Mouse (Mus musculus) midbrain, embryonic 11.5 days (tissue): ENCODE results near the gene Gm43738. TPM values are rescaled to one million over a fixed set of nuclear protein-coding genes. Genes with fewer than 3 reads are reported as not detected.

Source experiments
- polyA plus RNA-seq: library from polyadenylated mRNA; unstranded; fragments of >200 nt; fragmentation: Nextera tagmentation; extraction: Ambion mirVana; gene quantifications from 2 replicates; pipeline ENCODE4 v1.2.1, GENCODE M21; 2014

Gene Gm43738
- polyA plus RNA-seq, 1 experiment from 2014 or later: not detected

Other genes with a start within 250 kb of the Gm43738 start
- 50.6 and 50.9 TPM in 2 replicates for gene Msto1, start 187.1 kb downstream of the Gm43738 start, polyA plus RNA-seq
- 12.7 and 14.5 TPM in 2 replicates for gene Ash1l, start 150.5 kb downstream of the Gm43738 start, polyA plus RNA-seq
- gene Dap3, start 149.9 kb downstream of the Gm43738 start, polyA plus RNA-seq: 148 and 157 TPM in 2 replicates
- gene Rusc1, start 7.8 kb downstream of the Gm43738 start, polyA plus RNA-seq: 25.2 and 28.0 TPM in 2 replicates
- gene Fdps, start 860 bp upstream of the Gm43738 start, polyA plus RNA-seq: 342 TPM in 2 replicates
- gene Pklr, start 35.0 kb upstream of the Gm43738 start, polyA plus RNA-seq: 1.7 and 2.2 TPM in 2 replicates
- 4.5 and 4.7 TPM in 2 replicates for gene Hcn3, start 59.1 kb upstream of the Gm43738 start, polyA plus RNA-seq
- 24.1 and 29.5 TPM in 2 replicates for gene Clk2, start 63.7 kb upstream of the Gm43738 start, polyA plus RNA-seq
- 74.4 and 77.2 TPM in 2 replicates for gene Scamp3, start 76.4 kb upstream of the Gm43738 start, polyA plus RNA-seq
- gene Fam189b, start 82.0 kb upstream of the Gm43738 start, polyA plus RNA-seq: 16.5 and 20.2 TPM in 2 replicates
- gene Gba, start 101.8 kb upstream of the Gm43738 start, polyA plus RNA-seq: 41.4 and 45.9 TPM in 2 replicates
- 50.7 and 55.8 TPM in 2 replicates for gene Thbs3, start 114.1 kb upstream of the Gm43738 start, polyA plus RNA-seq
- 174 and 179 TPM in 2 replicates for gene Mtx1, start 126.0 kb upstream of the Gm43738 start, polyA plus RNA-seq
- gene Muc1, start 128.0 kb upstream of the Gm43738 start, polyA plus RNA-seq: 2.7 and 4.4 TPM in 2 replicates
- 261 and 270 TPM in 2 replicates for gene Krtcap2, start 144.9 kb upstream of the Gm43738 start, polyA plus RNA-seq
- 7.1 and 8.5 TPM in 2 replicates for gene Trim46, start 145.2 kb upstream of the Gm43738 start, polyA plus RNA-seq
- 83.0 and 87.2 TPM in 2 replicates for gene Dpm3, start 158.3 kb upstream of the Gm43738 start, polyA plus RNA-seq
- 33.0 and 34.7 TPM in 2 replicates for gene Slc50a1, start 169.5 kb upstream of the Gm43738 start, polyA plus RNA-seq
- 12.2 and 12.5 TPM in 2 replicates for gene Efna1, start 180.0 kb upstream of the Gm43738 start, polyA plus RNA-seq
- 4.6 and 6.4 TPM in 2 replicates for gene Efna3, start 221.9 kb upstream of the Gm43738 start, polyA plus RNA-seq
- gene Efna4, start 236.9 kb upstream of the Gm43738 start, polyA plus RNA-seq: 15.3 and 17.5 TPM in 2 replicates
- gene Adam15, start 248.9 kb upstream of the Gm43738 start, polyA plus RNA-seq: 17.0 and 18.7 TPM in 2 replicates